Comparison of ENCODE assay signal across 5 mouse cellular contexts in the genomic region with DNA sequence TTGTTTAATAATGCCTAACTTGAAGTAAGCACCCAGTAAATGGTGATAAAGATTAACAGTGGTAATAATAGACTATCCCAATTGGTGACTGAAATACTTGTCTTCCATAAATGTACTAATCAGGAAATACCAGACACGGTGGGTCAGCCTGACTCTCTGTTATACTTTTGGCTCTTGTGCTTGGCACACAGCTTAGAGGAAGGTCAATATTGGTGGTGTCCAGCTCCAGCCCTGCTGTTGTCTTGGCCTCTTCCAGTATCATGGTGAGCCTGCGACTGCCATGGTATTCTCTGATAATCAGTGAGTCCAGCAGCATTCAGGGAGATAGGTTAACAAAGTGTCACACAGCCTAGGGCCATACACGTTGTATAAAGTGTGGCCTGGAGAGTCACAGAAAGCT.
"Had no signal": no experiment of that assay in that cellular context is flagged by ENCODE, and none has a peak within 500 bp of the region (broad histone marks: within the 10 kb centered on the region; RNA-seq: fewer than 3 reads in every experiment).

No protein-coding gene starts in this region.

- DNase-seq: kidney, postnatal 10 days; lung, postnatal 14 days; midbrain, embryonic 14.5 days; thymus, postnatal 4 days had no signal

- ATAC-seq: liver, embryonic 12.5 days had no signal
